Mouse (Mus musculus): Measurements from ENCODE around the gene Rsph14.

DNA sequence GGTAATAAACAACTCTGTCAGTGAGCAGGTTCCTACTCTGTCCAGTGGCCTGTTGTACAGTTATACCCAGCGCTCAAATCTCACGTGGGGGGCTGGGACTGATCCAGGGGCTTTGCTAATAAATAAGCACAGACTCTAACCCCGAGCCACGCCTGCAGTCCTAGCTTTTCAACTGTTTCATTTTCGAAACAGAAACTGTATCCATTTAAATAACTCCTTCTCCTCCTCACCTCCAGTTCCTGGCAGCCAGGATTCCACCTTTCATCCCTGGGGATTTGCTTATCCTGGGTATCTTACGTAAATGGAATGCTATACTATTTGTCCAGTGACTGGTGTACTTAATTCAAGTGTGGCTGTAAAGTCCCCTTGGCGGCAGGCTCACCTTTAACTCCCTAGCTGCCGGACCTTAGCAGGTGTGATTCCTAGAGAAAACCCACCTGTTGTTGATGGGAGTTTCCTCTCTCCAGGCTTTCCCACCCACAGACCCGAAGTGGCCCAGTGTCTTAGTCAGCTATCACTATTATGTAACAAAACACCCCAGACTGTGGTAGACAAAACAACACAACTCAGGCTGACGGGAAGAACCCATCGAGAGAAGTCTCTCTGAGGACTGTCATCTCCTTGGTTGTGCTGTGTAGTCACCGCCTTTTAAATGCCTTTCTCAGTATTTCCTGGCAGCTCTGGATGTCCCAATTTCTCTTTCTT is 36.4 kb upstream of the Rsph14 start:
- TF ChIP-seq CTCF (IDR thresholded peaks at IDR 0.05; ENCODE audit: low read depth, low read length) (no peak), EP300 (IDR thresholded peaks at IDR 0.05; ENCODE audit: insufficient read depth, low read depth, low read length) (no peak)
